Mouse (Mus musculus) forebrain, embryonic 15.5 days (tissue): ENCODE data around the gene Sez6. TPM values are rescaled to one million over a fixed set of nuclear protein-coding genes. Genes with fewer than 3 reads are reported as not detected.
A peak's percentile ranks its signal among the peaks of the same experiment; 100 is the strongest.

Experiments
- ATAC-seq: fragments of 200-750 bp; cut with Nextera tagmentation; replicated peaks from 2 replicates; pipeline ENCODE4 v1.8.0; 2017; ENCODE audit warnings: mild to moderate bottlenecking, moderate TSS enrichment, moderate library complexity
- H3K27ac ChIP-seq: fragments of 300-500 bp; sonication (generic); replicated peaks from 2 replicates; pipeline ENCODE4 v1.5.1; 2015; ENCODE audit warnings: mild to moderate bottlenecking, inconsistent platforms
- H3K27me3 ChIP-seq: fragments of 300-500 bp; sonication (generic); 2 replicates; pipeline ENCODE4 v1.6.1; 2015; ENCODE audit warnings: inconsistent platforms
- H3K36me3 ChIP-seq: fragments of 300-500 bp; sonication (generic); 2 replicates; pipeline ENCODE4 v1.6.1; 2015; ENCODE audit warnings: mild to moderate bottlenecking, inconsistent platforms
- H3K4me1 ChIP-seq: fragments of 300-500 bp; sonication (generic); 2 replicates; pipeline ENCODE4 v1.6.1; 2015; ENCODE audit warnings: inconsistent platforms
- H3K4me2 ChIP-seq: fragments of 300-500 bp; sonication (generic); replicated peaks from 2 replicates; pipeline ENCODE4 v1.6.1; 2015; ENCODE audit warnings: mild to moderate bottlenecking, inconsistent platforms
- H3K4me3 ChIP-seq: fragments of 300-500 bp; sonication (generic); 2 replicates; pipeline ENCODE4 v1.5.1; 2015; ENCODE audit warnings: mild to moderate bottlenecking, inconsistent platforms
- H3K9ac ChIP-seq: fragments of 300-500 bp; sonication (generic); replicated peaks from 2 replicates; pipeline ENCODE4 v1.6.1; 2015; ENCODE audit warnings: mild to moderate bottlenecking, inconsistent platforms
- H3K9me3 ChIP-seq: fragments of 300-500 bp; sonication (generic); 2 replicates; pipeline ENCODE4 v1.6.1; 2016; ENCODE audit warnings: inconsistent platforms
- WGBS: fragments of 180-500 bp; shearing (Covaris S2); methylation state at CpG from one replicate; pipeline ENCODE4 v1.1.7; 2015; ENCODE audit warnings: mixed read lengths; 5-methylcytosine and 5-hydroxymethylcytosine counted together
- polyA plus RNA-seq: library from polyadenylated mRNA; unstranded; fragments of >200 nt; fragmentation: Nextera tagmentation; extraction: Ambion mirVana; gene quantifications from 2 replicates; pipeline ENCODE4 v1.2.1, GENCODE M21; 2015

The Sez6 gene
- polyA plus RNA-seq, 1 experiment from 2014 or later, result 243 TPM

- Histone ChIP-seq H3K36me3 (no peaks in the 10 kb centered on the region), H3K9me3 (no peaks in the 10 kb centered on the region), H3K4me3 (no peak overlapping the region), H3K27me3 (0 out of 2 replicates have a peak, but pooled peaks cover 3% of the 10 kb centered on the region), H3K27ac (peak overlapping the region; percentile 65), H3K9ac (0 out of 2 replicates have a peak overlapping the region, but pooled peaks have one; percentile 1), H3K4me1 (peaks cover 44% of the 10 kb centered on the region), H3K4me2 (no peak overlapping the region)
- ATAC-seq, result no peak; the same call in 1 of the 2 replicates
- WGBS, result 24% methylated on average over 5 of the region's 5 CpGs
Observed at GRCm38 (mm10) chr11:77909376-77909775, 21.2 kb upstream of the Sez6 start.

GRCm38 (mm10) chr11:77909776-77910175 lies 20.8 kb upstream of the Sez6 start:
- Histone ChIP-seq H3K4me1 (peaks cover 44% of the 10 kb centered on the region), H3K4me3 (no peak overlapping the region), H3K4me2 (no peak overlapping the region), H3K27me3 (0 out of 2 replicates have a peak, but pooled peaks cover 3% of the 10 kb centered on the region), H3K9ac (0 out of 2 replicates have a peak overlapping the region, but pooled peaks have one; percentile 1), H3K27ac (peak overlapping the region; percentile 65), H3K9me3 (no peaks in the 10 kb centered on the region), H3K36me3 (no peaks in the 10 kb centered on the region)
- WGBS, result 25% methylated on average over 6 of the region's 6 CpGs
- ATAC-seq, result no peak

GRCm38 (mm10) chr11:77913505-77913904 lies 17.1 kb upstream of the Sez6 start:
- H3K9me3 ChIP-seq, result no peaks in the 10 kb centered on the region
- WGBS, result 78% methylated on average over 6 of the region's 6 CpGs
- H3K27ac ChIP-seq, result no peak overlapping the region
- H3K9ac ChIP-seq, result no peak overlapping the region
- no peaks in the 10 kb centered on the region for H3K36me3 ChIP-seq
- H3K4me2 ChIP-seq, result no peak overlapping the region
- peaks cover 3% of the 10 kb centered on the region; the same call in 1 of the 2 replicates for H3K27me3 ChIP-seq
- peaks cover 31% of the 10 kb centered on the region for H3K4me1 ChIP-seq
- no peak overlapping the region for H3K4me3 ChIP-seq
- no peak for ATAC-seq

GRCm38 (mm10) chr11:77914598-77915260 lies 15.9 kb upstream of the Sez6 start:
- Histone ChIP-seq H3K27ac (no peak overlapping the region; the same call in 1 of the 2 replicates), H3K9me3 (no peaks in the 10 kb centered on the region), H3K36me3 (no peaks in the 10 kb centered on the region), H3K4me2 (peak overlapping the region; percentile 40), H3K4me1 (peaks cover 22% of the 10 kb centered on the region), H3K27me3 (peaks cover 3% of the 10 kb centered on the region; the same call in 1 of the 2 replicates), H3K4me3 (0 out of 2 replicates have a peak overlapping the region, but pooled peaks have one; percentile 6), H3K9ac (0 out of 2 replicates have a peak overlapping the region, but pooled peaks have one; percentile 23)
- 3% methylated on average over 32 of the region's 32 CpGs for WGBS
- ATAC-seq, result no peak; the same call in 1 of the 2 replicates

- Histone ChIP-seq H3K36me3 (no peaks in the 10 kb centered on the region), H3K4me3 (no peak overlapping the region), H3K27me3 (peaks cover 3% of the 10 kb centered on the region; the same call in 1 of the 2 replicates), H3K9me3 (no peaks in the 10 kb centered on the region), H3K4me1 (peaks cover 18% of the 10 kb centered on the region), H3K9ac (no peak overlapping the region), H3K4me2 (no peak overlapping the region), H3K27ac (no peak overlapping the region)
- no peak for ATAC-seq
- 82% methylated on average over 4 of the region's 4 CpGs for WGBS
Observed at GRCm38 (mm10) chr11:77916741-77917140, 13.9 kb upstream of the Sez6 start.

DNA sequence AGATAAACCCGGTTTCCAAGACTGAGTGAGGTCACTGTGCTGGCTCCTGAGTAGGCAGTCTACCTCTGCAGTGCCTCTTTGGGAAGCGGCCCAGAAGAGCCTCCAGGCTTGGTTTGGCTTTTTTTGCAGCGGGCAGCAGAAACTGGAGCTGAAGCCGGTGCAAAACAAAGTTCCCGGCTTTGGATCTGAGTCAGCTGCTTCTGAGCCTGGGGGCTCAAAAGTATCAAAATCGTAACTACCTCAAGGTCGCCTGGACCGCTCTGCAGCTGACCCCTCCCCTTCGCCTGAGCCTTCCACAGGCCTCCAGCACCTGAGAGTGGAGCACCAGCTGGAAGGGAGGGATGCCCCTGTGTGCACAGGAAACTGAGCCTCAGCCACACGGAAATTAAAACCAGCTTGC lies 13.4 kb upstream of the Sez6 start:
- H3K4me3 ChIP-seq, result no peak overlapping the region
- no peaks in the 10 kb centered on the region for H3K9me3 ChIP-seq
- peaks cover 3% of the 10 kb centered on the region; the same call in 1 of the 2 replicates for H3K27me3 ChIP-seq
- H3K36me3 ChIP-seq, result no peaks in the 10 kb centered on the region
- ATAC-seq, result no peak
- H3K9ac ChIP-seq, result no peak overlapping the region
- H3K27ac ChIP-seq, result no peak overlapping the region
- no peak overlapping the region for H3K4me2 ChIP-seq
- H3K4me1 ChIP-seq, result peaks cover 18% of the 10 kb centered on the region
- WGBS, result 60% methylated on average over 10 of the region's 10 CpGs

DNA sequence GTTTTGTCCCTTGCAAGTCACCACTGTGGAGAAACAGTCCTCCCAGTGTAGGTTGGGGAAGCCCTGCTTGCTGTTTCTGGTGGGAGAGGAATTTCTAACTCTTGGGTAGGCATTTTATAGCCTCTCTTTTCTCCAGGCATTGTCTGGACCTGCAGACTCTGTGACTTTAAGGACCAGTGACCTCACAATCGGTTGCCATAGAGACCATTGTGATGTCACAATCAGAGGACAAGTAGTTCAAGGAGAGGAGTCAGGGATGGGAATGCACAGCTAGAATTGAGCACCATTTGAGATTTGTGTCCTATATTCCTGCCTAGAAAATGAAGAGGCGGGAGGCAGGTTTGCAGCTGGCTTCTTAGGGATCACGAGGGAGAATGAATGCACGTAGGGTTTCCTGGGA lies 7.3 kb upstream of the Sez6 start:
- H3K4me1 ChIP-seq, result peaks cover 26% of the 10 kb centered on the region
- no peaks in the 10 kb centered on the region for H3K27me3 ChIP-seq
- no peak overlapping the region for H3K27ac ChIP-seq
- H3K36me3 ChIP-seq, result no peaks in the 10 kb centered on the region
- no peak overlapping the region for H3K4me3 ChIP-seq
- no peak for ATAC-seq
- WGBS, result 68% methylated on average over 4 of the region's 4 CpGs
- H3K9ac ChIP-seq, result no peak overlapping the region
- no peaks in the 10 kb centered on the region for H3K9me3 ChIP-seq
- no peak overlapping the region for H3K4me2 ChIP-seq

GRCm38 (mm10) chr11:77925836-77926657 lies 4.6 kb upstream of the Sez6 start:
- Histone ChIP-seq H3K27ac (peak overlapping the region; percentile 90), H3K9ac (no peak overlapping the region), H3K4me2 (no peak overlapping the region), H3K9me3 (no peaks in the 10 kb centered on the region), H3K4me3 (no peak overlapping the region), H3K27me3 (no peaks in the 10 kb centered on the region), H3K36me3 (no peaks in the 10 kb centered on the region), H3K4me1 (peaks cover 41% of the 10 kb centered on the region)
- peak; percentile 80 for ATAC-seq
- 12% methylated on average over 9 of the region's 9 CpGs for WGBS

GRCm38 (mm10) chr11:77926666-77927065 lies 3.9 kb upstream of the Sez6 start:
- no peaks in the 10 kb centered on the region for H3K27me3 ChIP-seq
- no peak overlapping the region for H3K4me3 ChIP-seq
- no peaks in the 10 kb centered on the region for H3K36me3 ChIP-seq
- H3K4me2 ChIP-seq, result no peak overlapping the region
- 13% methylated on average over 9 of the region's 9 CpGs for WGBS
- H3K9ac ChIP-seq, result no peak overlapping the region
- H3K27ac ChIP-seq, result peak overlapping the region; percentile 90
- no peak for ATAC-seq
- peaks cover 43% of the 10 kb centered on the region for H3K4me1 ChIP-seq
- no peaks in the 10 kb centered on the region for H3K9me3 ChIP-seq

DNA sequence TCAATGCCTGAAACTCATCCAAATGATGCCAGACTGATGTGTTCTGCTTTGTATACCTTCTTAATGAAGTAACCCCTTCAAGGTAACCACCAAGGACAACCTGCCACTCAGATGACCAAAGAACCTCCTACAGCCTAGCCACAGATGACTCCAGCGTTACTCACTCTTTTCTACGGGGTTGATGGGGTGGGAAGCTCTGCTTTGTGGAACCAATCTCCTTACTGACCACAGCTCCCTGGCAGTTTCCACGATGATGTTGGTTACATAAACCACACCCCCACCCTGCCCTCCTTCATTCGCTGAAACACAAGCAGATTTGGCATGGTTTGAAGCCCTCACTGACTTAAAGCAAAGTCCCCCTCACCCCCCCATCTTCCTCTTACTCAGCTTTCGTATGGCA lies 2.8 kb upstream of the Sez6 start:
- Histone ChIP-seq H3K4me1 (peaks cover 55% of the 10 kb centered on the region), H3K27ac (no peak overlapping the region), H3K9me3 (no peaks in the 10 kb centered on the region), H3K4me2 (no peak overlapping the region), H3K9ac (no peak overlapping the region), H3K4me3 (no peak overlapping the region), H3K36me3 (no peaks in the 10 kb centered on the region), H3K27me3 (no peaks in the 10 kb centered on the region)
- 70% methylated on average over 5 of the region's 5 CpGs for WGBS
- ATAC-seq, result no peak

DNA sequence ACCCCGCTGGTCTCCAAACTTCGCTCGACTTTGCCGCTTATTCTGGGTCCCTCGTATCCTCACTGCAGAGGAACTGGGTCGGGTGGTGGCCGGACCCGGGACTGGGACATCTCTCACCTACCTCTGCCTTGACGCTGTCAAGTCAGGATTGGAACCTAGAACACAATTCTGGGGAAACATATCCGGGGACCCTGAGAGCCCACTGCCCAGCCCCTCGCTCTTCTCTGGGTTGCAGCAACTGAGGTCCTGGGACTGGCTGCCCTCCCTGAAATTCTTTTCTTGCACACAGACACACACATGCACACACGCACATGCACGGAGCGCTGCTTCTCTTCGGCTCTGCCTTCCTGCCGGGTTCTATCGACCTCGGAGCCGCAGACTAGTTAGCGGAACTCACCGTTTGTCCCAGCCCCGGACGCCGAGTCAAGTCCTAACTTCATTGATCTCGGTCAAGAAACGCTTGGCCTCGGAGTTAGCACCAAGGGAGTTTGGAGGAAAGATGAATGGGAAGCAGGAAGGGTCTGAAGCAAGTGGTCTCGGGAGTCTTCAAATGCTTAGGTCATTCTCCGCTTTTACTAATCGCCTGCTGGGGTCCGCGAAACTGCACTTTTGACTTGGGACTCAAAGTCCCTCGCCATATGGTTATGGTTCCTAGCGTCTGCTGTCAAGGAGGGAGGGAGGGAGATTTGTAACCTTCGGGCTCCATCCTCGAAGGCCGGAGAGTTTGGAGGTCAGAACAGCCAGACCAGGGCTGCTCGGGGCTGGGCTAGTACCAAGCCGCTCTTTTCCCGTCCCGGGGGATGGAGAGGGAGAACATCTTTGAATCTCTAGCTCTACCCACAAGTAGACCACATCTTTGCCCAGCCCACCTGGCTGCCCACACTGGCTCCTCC lies 1.2 kb downstream of the Sez6 start:
- peak overlapping the region; percentile 93 for H3K27ac ChIP-seq
- ATAC-seq, result no peak
- H3K4me1 ChIP-seq, result peaks cover 73% of the 10 kb centered on the region
- H3K9ac ChIP-seq, result peak overlapping the region; percentile 96
- 2% methylated on average over 41 of the region's 41 CpGs for WGBS
- no peaks in the 10 kb centered on the region for H3K27me3 ChIP-seq
- H3K4me2 ChIP-seq, result peak overlapping the region; percentile 58
- no peaks in the 10 kb centered on the region for H3K36me3 ChIP-seq
- H3K4me3 ChIP-seq, result peak overlapping the region; percentile 88
- H3K9me3 ChIP-seq, result no peaks in the 10 kb centered on the region
